Mouse (Mus musculus) adrenal gland, postnatal 0 days (tissue): ENCODE results near the gene Btg1. TPM values are rescaled to one million over a fixed set of nuclear protein-coding genes. Genes with fewer than 3 reads are reported as not detected.

Experiments
- polyA plus RNA-seq: library from polyadenylated mRNA; unstranded; fragments of >200 nt; fragmentation: Nextera tagmentation; extraction: Ambion mirVana; gene quantifications from 2 replicates; pipeline ENCODE4 v1.2.1, GENCODE M21; 2015

Gene Btg1
- polyA plus RNA-seq: 31.6 and 37.6 TPM in 2 replicates

DNA sequence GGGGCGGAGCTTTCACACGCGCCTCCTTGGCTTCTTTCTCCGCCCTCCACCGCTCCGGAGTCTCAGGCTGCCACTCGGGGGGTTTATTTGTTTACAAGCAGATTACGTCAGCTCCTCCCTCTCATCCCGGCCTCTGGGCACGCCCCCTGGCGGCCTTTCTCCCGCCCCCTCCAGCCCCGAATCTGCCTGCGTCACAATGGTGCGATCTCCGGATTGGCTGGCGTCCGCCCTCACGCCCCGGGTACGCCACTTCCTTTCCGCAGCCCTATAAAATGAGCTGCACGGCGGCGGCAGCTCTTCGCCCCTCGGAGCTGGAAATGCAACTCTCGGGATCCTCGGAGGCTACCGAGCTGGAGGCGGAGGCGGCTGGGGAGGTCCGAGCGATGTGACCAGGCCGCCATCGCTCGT, at the start of gene Btg1:
Gene Btg1, plus strand, starts transcription at position 298 of the 408 bp plus-strand sequence.

